Mouse (Mus musculus): ENCODE data around the gene Insl6. TPM values are rescaled to one million over a fixed set of nuclear protein-coding genes. Genes with fewer than 3 reads are reported as not detected.

Insl6 gene
- polyA plus RNA-seq (2016; fragmentation: Nextera tagmentation; extraction: Ambion mirVana) = 4.6 and 6.5 TPM in 2 replicates

- H3K36me3 ChIP-seq = no peaks in the 10 kb centered on the region
- H3K27ac ChIP-seq = peak within 1 kb of the TSS; percentile 62
- peak within 1 kb of the TSS; percentile 55 for H3K4me3 ChIP-seq
- DNase-seq (ENCODE audit: low spot score) = peak; percentile 93
- H3K27me3 ChIP-seq (ENCODE audit: insufficient read depth, poor library complexity, severe bottlenecking) = 0 out of 2 replicates have a peak, but pooled peaks cover 4% of the 10 kb centered on the region
- WGBS = 5% methylated on average over 29 of the region's 31 CpGs
- H3K4me1 ChIP-seq = 0 out of 2 replicates have a peak, but pooled peaks cover 4% of the 10 kb centered on the region
- no peaks in the 10 kb centered on the region for H3K9me3 ChIP-seq
Measured at GRCm38 (mm10) chr19:29325053-29325851, at the start of gene Insl6. Gene Insl6, minus strand, starts transcription at chr19:29325356.

- H3K4me3 ChIP-seq = no peak overlapping the region
- 78% methylated on average over 9 of the region's 9 CpGs for WGBS
- H3K27ac ChIP-seq = no peak overlapping the region
- H3K36me3 ChIP-seq = no peaks in the 10 kb centered on the region
- no peak for DNase-seq (ENCODE audit: low spot score)
- no peaks in the 10 kb centered on the region for H3K27me3 ChIP-seq (ENCODE audit: insufficient read depth, poor library complexity, severe bottlenecking)
- H3K9me3 ChIP-seq = no peaks in the 10 kb centered on the region
- 0 out of 2 replicates have a peak, but pooled peaks cover 4% of the 10 kb centered on the region for H3K4me1 ChIP-seq
Measured at GRCm38 (mm10) chr19:29374947-29375346, 49.8 kb upstream of the Insl6 start.

- H3K36me3 ChIP-seq = no peaks in the 10 kb centered on the region
- 40% methylated on average over 11 of the region's 11 CpGs for WGBS
- 0 out of 2 replicates have a peak overlapping the region, but pooled peaks have one; percentile 16 for H3K27ac ChIP-seq
- H3K9me3 ChIP-seq = no peaks in the 10 kb centered on the region
- 0 out of 2 replicates have a peak, but pooled peaks cover 4% of the 10 kb centered on the region for H3K4me1 ChIP-seq
- H3K4me3 ChIP-seq = peak overlapping the region; percentile 22; the same call in 1 of the 2 replicates
- H3K27me3 ChIP-seq (ENCODE audit: insufficient read depth, poor library complexity, severe bottlenecking) = no peaks in the 10 kb centered on the region
- no peak for DNase-seq (ENCODE audit: low spot score)
Measured at GRCm38 (mm10) chr19:29373438-29373837, 48.3 kb upstream of the Insl6 start.

GRCm38 (mm10) chr19:29372621-29373020 lies 47.5 kb upstream of the Insl6 start:
- no peaks in the 10 kb centered on the region for H3K36me3 ChIP-seq
- 0 out of 2 replicates have a peak, but pooled peaks cover 4% of the 10 kb centered on the region for H3K4me1 ChIP-seq
- H3K27me3 ChIP-seq (ENCODE audit: insufficient read depth, poor library complexity, severe bottlenecking) = no peaks in the 10 kb centered on the region
- no peaks in the 10 kb centered on the region for H3K9me3 ChIP-seq
- H3K4me3 ChIP-seq = no peak overlapping the region
- H3K27ac ChIP-seq = no peak overlapping the region
- WGBS = 76% methylated on average over 3 of the region's 3 CpGs
- DNase-seq (ENCODE audit: low spot score) = no peak

GRCm38 (mm10) chr19:29372138-29372537 lies 47.0 kb upstream of the Insl6 start:
- no peaks in the 10 kb centered on the region for H3K27me3 ChIP-seq (ENCODE audit: insufficient read depth, poor library complexity, severe bottlenecking)
- H3K36me3 ChIP-seq = no peaks in the 10 kb centered on the region
- 0 out of 2 replicates have a peak, but pooled peaks cover 4% of the 10 kb centered on the region for H3K4me1 ChIP-seq
- 71% methylated on average over 4 of the region's 4 CpGs for WGBS
- no peak overlapping the region for H3K4me3 ChIP-seq
- DNase-seq (ENCODE audit: low spot score) = no peak
- no peak overlapping the region for H3K27ac ChIP-seq
- no peaks in the 10 kb centered on the region for H3K9me3 ChIP-seq

- no peaks in the 10 kb centered on the region for H3K9me3 ChIP-seq
- H3K36me3 ChIP-seq = no peaks in the 10 kb centered on the region
- H3K27ac ChIP-seq = no peak overlapping the region
- no peak overlapping the region for H3K4me3 ChIP-seq
- 79% methylated on average over 18 of the region's 18 CpGs for WGBS
- DNase-seq (ENCODE audit: low spot score) = no peak
- H3K4me1 ChIP-seq = 0 out of 2 replicates have a peak, but pooled peaks cover 4% of the 10 kb centered on the region
- H3K27me3 ChIP-seq (ENCODE audit: insufficient read depth, poor library complexity, severe bottlenecking) = no peaks in the 10 kb centered on the region
Measured at GRCm38 (mm10) chr19:29371284-29372081, 46.3 kb upstream of the Insl6 start.

- no peaks in the 10 kb centered on the region for H3K36me3 ChIP-seq
- no peak overlapping the region for H3K27ac ChIP-seq
- H3K27me3 ChIP-seq (ENCODE audit: insufficient read depth, poor library complexity, severe bottlenecking) = no peaks in the 10 kb centered on the region
- no peak for DNase-seq (ENCODE audit: low spot score)
- H3K4me1 ChIP-seq = 0 out of 2 replicates have a peak, but pooled peaks cover 4% of the 10 kb centered on the region
- H3K9me3 ChIP-seq = no peaks in the 10 kb centered on the region
- 87% methylated on average over 7 of the region's 7 CpGs for WGBS
- H3K4me3 ChIP-seq = no peak overlapping the region
Measured at GRCm38 (mm10) chr19:29370545-29371283, 45.6 kb upstream of the Insl6 start.

- DNase-seq (ENCODE audit: low spot score) = no peak
- H3K9me3 ChIP-seq = no peaks in the 10 kb centered on the region
- no peaks in the 10 kb centered on the region for H3K36me3 ChIP-seq
- H3K27ac ChIP-seq = no peak overlapping the region
- H3K27me3 ChIP-seq (ENCODE audit: insufficient read depth, poor library complexity, severe bottlenecking) = no peaks in the 10 kb centered on the region
- H3K4me1 ChIP-seq = 0 out of 2 replicates have a peak, but pooled peaks cover 4% of the 10 kb centered on the region
- WGBS = 63% methylated on average over 12 of the region's 12 CpGs
- H3K4me3 ChIP-seq = no peak overlapping the region
Measured at GRCm38 (mm10) chr19:29370112-29370511, 45.0 kb upstream of the Insl6 start.

GRCm38 (mm10) chr19:29368671-29369309 lies 43.6 kb upstream of the Insl6 start:
- 76% methylated on average over 3 of the region's 3 CpGs for WGBS
- H3K27ac ChIP-seq = no peak overlapping the region
- H3K4me1 ChIP-seq = 0 out of 2 replicates have a peak, but pooled peaks cover 3% of the 10 kb centered on the region
- no peak overlapping the region for H3K4me3 ChIP-seq
- no peak for DNase-seq (ENCODE audit: low spot score)
- no peaks in the 10 kb centered on the region for H3K36me3 ChIP-seq
- no peaks in the 10 kb centered on the region for H3K27me3 ChIP-seq (ENCODE audit: insufficient read depth, poor library complexity, severe bottlenecking)
- no peaks in the 10 kb centered on the region for H3K9me3 ChIP-seq

GRCm38 (mm10) chr19:29368041-29368440 lies 42.9 kb upstream of the Insl6 start:
- DNase-seq (ENCODE audit: low spot score) = no peak
- H3K27ac ChIP-seq = no peak overlapping the region
- no peaks in the 10 kb centered on the region for H3K9me3 ChIP-seq
- no peaks in the 10 kb centered on the region for H3K4me1 ChIP-seq
- no peak overlapping the region for H3K4me3 ChIP-seq
- no peaks in the 10 kb centered on the region for H3K27me3 ChIP-seq (ENCODE audit: insufficient read depth, poor library complexity, severe bottlenecking)
- H3K36me3 ChIP-seq = no peaks in the 10 kb centered on the region
- WGBS = 82% methylated on average over 2 of the region's 2 CpGs

- H3K9me3 ChIP-seq = no peaks in the 10 kb centered on the region
- H3K27me3 ChIP-seq (ENCODE audit: insufficient read depth, poor library complexity, severe bottlenecking) = no peaks in the 10 kb centered on the region
- DNase-seq (ENCODE audit: low spot score) = peak; percentile 92
- 0 out of 2 replicates have a peak, but pooled peaks cover 4% of the 10 kb centered on the region for H3K4me1 ChIP-seq
- H3K4me3 ChIP-seq = peak within 1 kb of the TSS; percentile 65
- peak within 1 kb of the TSS; percentile 48; the same call in 1 of the 2 replicates for H3K27ac ChIP-seq
- WGBS = 1% methylated on average over 26 of the region's 26 CpGs
- H3K36me3 ChIP-seq = no peaks in the 10 kb centered on the region
Measured at GRCm38 (mm10) chr19:29366969-29367622, 41.9 kb upstream of the Insl6 start, which contains the start of the genes Plgrkt and Cd274. Gene Plgrkt, minus strand, starts transcription at chr19:29367390. Gene Cd274, plus strand, starts transcription at chr19:29367455.

Measured in heart, embryonic 10.5 days (tissue).